Mouse (Mus musculus) G1E (cell line): Measurements from ENCODE around the gene Pdcd1lg2. TPM values are rescaled to one million over a fixed set of nuclear protein-coding genes. Genes with fewer than 3 reads are reported as not detected.
A peak's percentile ranks its signal among the peaks of the same experiment; 100 is the strongest.

Source experiments
- ATAC-seq: 2 replicates; pipeline ENCODE4 v1.8.0; 2016; ENCODE audit warnings: mild to moderate bottlenecking; ENCODE audit not compliant: insufficient number of reproducible peaks, poor library complexity, low FRiP score, severe bottlenecking; ENCODE audit errors: extremely low read depth
- DNase-seq: peaks from one replicate; pipeline ENCODE4 v3.0.0; 2012; ENCODE audit warnings: low spot score
- H3K27me3 ChIP-seq: 2 replicates; pipeline ENCODE4 v1.6.1; 2012; ENCODE audit warnings: mild to moderate bottlenecking, low read length, inconsistent platforms; ENCODE audit not compliant: insufficient read depth
- H3K36me3 ChIP-seq: replicated peaks from 2 replicates; pipeline ENCODE3; 2012; ENCODE audit warnings: mild to moderate bottlenecking, inconsistent platforms
- H3K4me1 ChIP-seq: 2 replicates; pipeline ENCODE4 v1.6.1; 2012; ENCODE audit warnings: low read depth, low read length, inconsistent platforms, mixed read lengths; ENCODE audit not compliant: insufficient read depth
- H3K4me3 ChIP-seq: 2 replicates; pipeline ENCODE4 v1.5.1; 2012; ENCODE audit warnings: low read depth, mild to moderate bottlenecking, inconsistent platforms, low read length, moderate library complexity, mixed read lengths
- H3K9me3 ChIP-seq: replicated peaks from 2 replicates; pipeline ENCODE4 v1.6.1; 2012; ENCODE audit warnings: inconsistent platforms
- CTCF ChIP-seq: IDR thresholded peaks from 2 replicates; pipeline ENCODE4 v1.5.1; 2012; ENCODE audit warnings: low read depth, low read length, inconsistent platforms, mixed read lengths
- GATA1 ChIP-seq: IDR thresholded peaks from 2 replicates; pipeline ENCODE4 v1.6.1; 2012; ENCODE audit warnings: borderline replicate concordance, low read length, inconsistent platforms, mixed read lengths
- GATA2 ChIP-seq: IDR thresholded peaks from 2 replicates; pipeline ENCODE4 v1.6.1; 2012; ENCODE audit warnings: low read depth, low read length, inconsistent platforms, borderline replicate concordance
- POLR2AphosphoS5 ChIP-seq: IDR thresholded peaks from 2 replicates; pipeline ENCODE4 v1.6.1; 2012; ENCODE audit warnings: low read depth, low read length, inconsistent platforms; ENCODE audit not compliant: insufficient replicate concordance
- TAL1 ChIP-seq: conservative IDR thresholded peaks from 2 replicates; pipeline ENCODE4 v1.6.1; 2012; ENCODE audit warnings: low read depth, low read length, inconsistent platforms, mixed read lengths
- polyA plus RNA-seq: library from polyadenylated mRNA; stranded (reverse); fragments of >175 nt; gene quantifications from 2 replicates; pipeline ENCODE4 v1.2.3, GENCODE M21; 2012
- total RNA-seq, 2 experiments: library from RNA; stranded (forward) in 1 of 2; stranded (reverse) in 1 of 2; fragments of 200-1000 nt in 1 of 2; fragments of >200 nt in 1 of 2; fragmentation: Nextera tagmentation in 1 of 2; gene quantifications; 2 replicates each; pipeline ENCODE4 v1.2.3; 2014 to 2017

The Pdcd1lg2 gene
- total and polyA plus RNA-seq, 3 experiments, result 0.16 to 10.5 (median 2.5) TPM

GRCm38 (mm10) chr19:29478598-29478997 is 67.9 kb downstream of the Pdcd1lg2 start:
- Histone ChIP-seq H3K36me3 (no peaks in the 10 kb centered on the region), H3K4me3 (no peak overlapping the region), H3K27me3 (peaks cover 5% of the 10 kb centered on the region; the same call in 1 of the 2 replicates), H3K9me3 (no peaks in the 10 kb centered on the region), H3K4me1 (peaks cover 77% of the 10 kb centered on the region)
- ATAC-seq (no peak), DNase-seq (no peak)
- TF ChIP-seq GATA1 (no peak), POLR2AphosphoS5 (no peak), TAL1 (no peak), CTCF (no peak), GATA2 (no peak)

DNA sequence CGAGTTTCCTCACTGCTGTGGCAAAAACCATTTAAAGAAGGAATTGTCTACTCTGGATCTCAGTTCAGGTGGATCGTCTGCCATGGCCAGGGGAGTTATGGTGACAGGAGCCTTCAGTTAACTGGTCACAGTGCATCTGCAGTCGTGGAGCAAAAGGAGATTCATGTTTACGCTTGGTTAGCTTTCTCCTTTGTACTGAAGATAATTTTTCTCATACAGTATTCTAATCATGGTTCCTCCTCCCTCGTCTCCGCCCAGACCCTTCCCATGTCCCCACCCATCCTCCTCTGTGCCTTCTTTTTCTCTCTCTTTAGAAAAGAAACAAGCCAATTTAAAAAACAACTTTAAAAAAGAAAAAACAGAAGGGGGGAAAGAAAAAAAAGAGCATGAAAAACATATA is 70.9 kb downstream of the Pdcd1lg2 start:
- peaks cover 8% of the 10 kb centered on the region; the same call in 1 of the 2 replicates for H3K27me3 ChIP-seq
- H3K36me3 ChIP-seq, result no peaks in the 10 kb centered on the region
- H3K4me3 ChIP-seq, result no peak overlapping the region; the same call in 1 of the 2 replicates
- peak; percentile 52; the same call in 1 of the 2 replicates for ATAC-seq
- DNase-seq, result no peak
- no peaks in the 10 kb centered on the region for H3K9me3 ChIP-seq
- peaks cover 71% of the 10 kb centered on the region for H3K4me1 ChIP-seq
- no peak for TF ChIP-seq CTCF
- no peak for TF ChIP-seq GATA1
- TF ChIP-seq GATA2, result no peak
- TF ChIP-seq TAL1, result no peak
- no peak for TF ChIP-seq POLR2AphosphoS5

DNA sequence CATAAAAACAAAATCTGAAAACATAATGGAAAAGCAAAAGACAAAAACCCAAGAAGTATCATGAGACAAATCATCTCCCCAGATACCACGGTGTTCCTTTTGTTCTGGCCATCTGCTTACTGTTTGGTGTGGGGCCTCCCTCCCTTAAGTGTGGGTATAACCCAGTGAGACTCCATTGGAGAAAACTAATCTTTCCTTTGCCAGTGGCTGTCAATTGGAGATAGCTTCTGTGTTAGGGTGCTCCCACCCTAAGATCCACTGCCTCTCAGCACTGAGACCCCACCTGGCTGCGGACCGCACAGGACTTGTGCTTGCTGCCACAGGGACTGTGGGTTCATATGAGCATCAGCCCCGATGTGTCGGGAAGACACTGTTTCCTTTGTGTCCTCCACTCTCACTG is 71.4 kb downstream of the Pdcd1lg2 start:
- Histone ChIP-seq H3K9me3 (no peaks in the 10 kb centered on the region), H3K4me1 (peaks cover 75% of the 10 kb centered on the region), H3K27me3 (peaks cover 8% of the 10 kb centered on the region; the same call in 1 of the 2 replicates), H3K36me3 (no peaks in the 10 kb centered on the region), H3K4me3 (no peak overlapping the region)
- TF ChIP-seq TAL1 (no peak), GATA1 (no peak), CTCF (no peak)
- no peak for DNase-seq
- no peak for ATAC-seq

DNA sequence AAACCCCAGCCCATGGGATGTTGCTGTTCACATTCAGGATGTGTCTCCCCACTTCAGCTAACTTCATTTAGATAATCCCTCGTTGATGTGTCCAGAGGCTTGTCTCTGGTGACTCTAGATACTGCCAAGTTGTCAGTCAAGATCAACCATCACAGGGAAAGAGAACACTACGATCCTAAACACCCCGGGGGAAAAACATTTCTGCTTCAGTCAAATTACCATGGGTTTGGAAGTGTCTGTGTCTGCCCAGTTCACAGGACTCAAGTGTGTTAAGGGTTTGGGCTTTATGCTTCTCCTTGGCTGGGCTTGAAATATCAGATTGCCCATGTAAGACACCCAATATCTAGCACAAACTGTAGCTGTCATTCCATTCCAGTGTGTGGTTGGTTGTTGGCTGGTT is 71.9 kb downstream of the Pdcd1lg2 start:
- Histone ChIP-seq H3K4me3 (no peak overlapping the region), H3K4me1 (peaks cover 75% of the 10 kb centered on the region), H3K9me3 (no peaks in the 10 kb centered on the region), H3K36me3 (no peaks in the 10 kb centered on the region), H3K27me3 (peaks cover 8% of the 10 kb centered on the region; the same call in 1 of the 2 replicates)
- DNase-seq, result no peak
- TF ChIP-seq POLR2AphosphoS5, result no peak
- no peak for TF ChIP-seq TAL1
- no peak for TF ChIP-seq CTCF
- TF ChIP-seq GATA2, result no peak
- no peak for TF ChIP-seq GATA1
- ATAC-seq, result no peak

DNA sequence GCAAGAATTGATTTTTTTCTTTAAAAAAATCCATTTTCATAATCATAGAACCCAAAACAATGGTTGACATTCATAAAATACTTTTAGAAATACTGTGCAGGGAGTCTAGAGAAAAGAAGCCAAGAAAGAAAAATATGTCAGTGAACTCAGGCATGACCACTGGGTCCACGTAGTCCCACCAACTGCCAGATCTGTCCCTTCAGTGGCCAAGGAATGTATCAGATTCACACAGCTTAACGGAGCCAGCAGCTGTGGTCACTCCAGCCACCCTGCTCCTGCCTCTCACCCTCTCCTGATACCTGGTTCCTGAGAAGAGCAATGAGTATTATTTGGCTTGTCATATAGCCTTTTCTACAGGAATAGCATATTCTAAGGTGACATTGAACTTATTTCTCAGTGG is 72.7 kb downstream of the Pdcd1lg2 start:
- peaks cover 76% of the 10 kb centered on the region for H3K4me1 ChIP-seq
- TF ChIP-seq TAL1 (no peak), CTCF (no peak), POLR2AphosphoS5 (no peak), GATA1 (no peak), GATA2 (no peak)
- ATAC-seq, result no peak

DNA sequence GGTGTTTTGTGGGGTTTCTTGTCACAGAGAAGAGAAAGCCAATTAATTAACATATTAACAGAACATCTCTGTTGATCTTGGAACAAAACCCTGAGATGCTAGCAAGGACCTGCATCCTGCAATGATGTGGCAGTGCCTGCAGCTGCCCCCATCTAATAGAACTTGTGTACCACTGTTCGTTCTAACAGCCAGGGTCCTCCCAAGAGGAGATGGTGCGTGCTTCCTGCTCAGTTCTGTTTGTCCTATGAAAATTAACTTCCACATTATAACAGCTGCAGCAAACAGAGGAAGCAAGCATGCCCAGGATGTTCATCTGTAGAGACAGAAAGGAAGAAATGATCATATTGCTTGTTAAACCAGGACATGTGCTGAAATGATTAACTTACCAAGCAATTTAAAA is 73.8 kb downstream of the Pdcd1lg2 start:
- no peak overlapping the region for H3K4me3 ChIP-seq
- peaks cover 67% of the 10 kb centered on the region for H3K4me1 ChIP-seq
- H3K27me3 ChIP-seq, result peaks cover 5% of the 10 kb centered on the region; the same call in 1 of the 2 replicates
- TF ChIP-seq POLR2AphosphoS5, result no peak
- TF ChIP-seq GATA1, result no peak
- no peak for TF ChIP-seq TAL1
- TF ChIP-seq GATA2, result no peak
- TF ChIP-seq CTCF, result no peak
- no peak for DNase-seq
- no peak for ATAC-seq
- H3K36me3 ChIP-seq, result no peaks in the 10 kb centered on the region
- H3K9me3 ChIP-seq, result no peaks in the 10 kb centered on the region

More for the DNA sequence above, 72.7 kb downstream of the Pdcd1lg2 start:
- Histone ChIP-seq H3K9me3 (no peaks in the 10 kb centered on the region), H3K36me3 (no peaks in the 10 kb centered on the region), H3K4me3 (no peak overlapping the region), H3K27me3 (peaks cover 8% of the 10 kb centered on the region; the same call in 1 of the 2 replicates)
- no peak for DNase-seq
